Mouse (Mus musculus) heart, adult 2 months (tissue): Measurements from ENCODE around the gene Zfp580.

Experiments
- CTCF ChIP-seq: fragments of 200-600 bp; IDR thresholded peaks from 2 replicates; pipeline ENCODE4 v1.8.1; 2022; ENCODE audit warnings: antibody characterized with exemption, mild to moderate bottlenecking, moderate library complexity
- POLR2A ChIP-seq: fragments of 200-500 bp; IDR thresholded peaks from 2 replicates; pipeline ENCODE4 v1.6.1; 2011; ENCODE audit warnings: mild to moderate bottlenecking, low read depth, low read length, control low read depth; ENCODE audit not compliant: insufficient read depth

GRCm38 (mm10) chr7:5073586-5073985, 22.2 kb downstream of the Zfp580 start:
- TF ChIP-seq CTCF: no peak
- no peak for TF ChIP-seq POLR2A
